Mouse (Mus musculus): Measurements from ENCODE around the gene Ctsd.

Ctsd gene

GRCm38 (mm10) chr7:142400112-142400749 is 12.4 kb upstream of the Ctsd start:
- no peak for DNase-seq (ENCODE audit: low read depth in 1 of 2, low spot score in 2 of 2)

GRCm38 (mm10) chr7:142399250-142399649 is 11.4 kb upstream of the Ctsd start:
- peak; percentile 21 to 61 for DNase-seq (ENCODE audit: low read depth in 1 of 2, low spot score in 2 of 2)

GRCm38 (mm10) chr7:142398052-142398451 is 10.2 kb upstream of the Ctsd start:
- peak; percentile 54 to 70 for DNase-seq (ENCODE audit: low read depth in 1 of 2, low spot score in 2 of 2)

- no peak for DNase-seq (ENCODE audit: low read depth in 1 of 2, low spot score in 2 of 2)
These were observed 8.8 kb upstream of the Ctsd start for GRCm38 (mm10) chr7:142396611-142397010.

- DNase-seq (ENCODE audit: low read depth in 1 of 2, low spot score in 2 of 2), result no peak
These were observed 7.6 kb upstream of the Ctsd start for GRCm38 (mm10) chr7:142395472-142395871.

- no peak for DNase-seq (ENCODE audit: low read depth in 1 of 2, low spot score in 2 of 2)
These were observed 6.7 kb upstream of the Ctsd start for GRCm38 (mm10) chr7:142394261-142395190.

- peak; percentile 50 to 58 for DNase-seq (ENCODE audit: low read depth in 1 of 2, low spot score in 2 of 2)
These were observed 5.4 kb upstream of the Ctsd start for GRCm38 (mm10) chr7:142393191-142393590.

- DNase-seq (ENCODE audit: low read depth in 1 of 2, low spot score in 2 of 2), result no peak
These were observed 3.8 kb upstream of the Ctsd start for GRCm38 (mm10) chr7:142391609-142392008.

GRCm38 (mm10) chr7:142391108-142391507 is 3.3 kb upstream of the Ctsd start:
- DNase-seq (ENCODE audit: low read depth in 1 of 2, low spot score in 2 of 2), result no peak

- DNase-seq (ENCODE audit: low read depth in 1 of 2, low spot score in 2 of 2), result peak; percentile 51 to 62
These were observed 2.3 kb upstream of the Ctsd start for GRCm38 (mm10) chr7:142389961-142390650.

GRCm38 (mm10) chr7:142388740-142389139 is 902 bp upstream of the Ctsd start:
- DNase-seq (ENCODE audit: low read depth in 1 of 2, low spot score in 2 of 2), result no peak

- no peak for DNase-seq (ENCODE audit: low read depth in 1 of 2, low spot score in 2 of 2)
These were observed 360 bp upstream of the Ctsd start for GRCm38 (mm10) chr7:142388198-142388597.

- no peak for DNase-seq (ENCODE audit: low read depth in 1 of 2, low spot score in 2 of 2)
These were observed 1.1 kb downstream of the Ctsd start for GRCm38 (mm10) chr7:142386621-142387201.

GRCm38 (mm10) chr7:142385742-142386403 is 2.0 kb downstream of the Ctsd start:
- DNase-seq (ENCODE audit: low read depth in 1 of 2, low spot score in 2 of 2), result no peak

GRCm38 (mm10) chr7:142384306-142384705 is 3.5 kb downstream of the Ctsd start:
- DNase-seq (ENCODE audit: low read depth in 1 of 2, low spot score in 2 of 2), result no peak

- no peak for DNase-seq (ENCODE audit: low read depth in 1 of 2, low spot score in 2 of 2)
These were observed 5.3 kb downstream of the Ctsd start, which contains the start of gene Gm49369 for GRCm38 (mm10) chr7:142382567-142382966. Gene Gm49369 (minus strand): TSS chr7:142382667.

- DNase-seq (ENCODE audit: low read depth in 1 of 2, low spot score in 2 of 2), result no peak
These were observed 6.7 kb downstream of the Ctsd start for GRCm38 (mm10) chr7:142381175-142381574.

- no peak for DNase-seq (ENCODE audit: low read depth in 1 of 2, low spot score in 2 of 2)
These were observed 8.7 kb downstream of the Ctsd start for GRCm38 (mm10) chr7:142379186-142379585.

GRCm38 (mm10) chr7:142377233-142377925 is 10.5 kb downstream of the Ctsd start:
- DNase-seq (ENCODE audit: low read depth in 1 of 2, low spot score in 2 of 2), result no peak

- no peak for DNase-seq (ENCODE audit: low read depth in 1 of 2, low spot score in 2 of 2)
These were observed 11.7 kb downstream of the Ctsd start for GRCm38 (mm10) chr7:142376096-142376495.

Measured in monocyte, adult 2 months (primary cell).